Mouse (Mus musculus) spleen, adult 18-20 months (tissue): ENCODE measurements at regions not wholly inside any gene's neighbourhood (a gene's known extent, or its start where the extent isn't known, plus 50 kb on each side); places are given as distances from the start of the nearest gene placed in this dataset.

ENCODE experiments used
- DNase-seq, 2 experiments: peaks; one replicate each; pipeline ENCODE4 v3.0.0; 2022; ENCODE audit warnings: mixed read lengths in 2 of 2

GRCm38 (mm10) chr2:178668451-178668850 lies 238.1 kb downstream of the Cdh26 start:
- DNase-seq = peak in 1 of 2 experiments; percentile 21

GRCm38 (mm10) chr2:178670952-178671351 lies 240.6 kb downstream of the Cdh26 start:
- DNase-seq = no peak

GRCm38 (mm10) chr2:178673621-178674020 lies 243.3 kb downstream of the Cdh26 start:
- no peak for DNase-seq

- DNase-seq = no peak
Observed at GRCm38 (mm10) chr2:178674621-178675020, 244.3 kb downstream of the Cdh26 start.

GRCm38 (mm10) chr2:178676970-178677369 lies 246.6 kb downstream of the Cdh26 start:
- DNase-seq = no peak

GRCm38 (mm10) chr2:178680368-178680767 lies 250.0 kb downstream of the Cdh26 start:
- no peak for DNase-seq

- DNase-seq = no peak
Observed at GRCm38 (mm10) chr2:178684026-178684958, 254.0 kb downstream of the Cdh26 start.

- DNase-seq = no peak
Observed at GRCm38 (mm10) chr2:178685211-178685610, 254.9 kb downstream of the Cdh26 start.

GRCm38 (mm10) chr2:178686167-178686601 lies 255.9 kb downstream of the Cdh26 start:
- DNase-seq = no peak

GRCm38 (mm10) chr2:178688586-178688985 lies 258.3 kb downstream of the Cdh26 start:
- no peak for DNase-seq

- no peak for DNase-seq
Observed at GRCm38 (mm10) chr2:178691190-178691864, 261.0 kb downstream of the Cdh26 start.

GRCm38 (mm10) chr2:178691865-178692228 lies 261.5 kb downstream of the Cdh26 start:
- no peak for DNase-seq

- DNase-seq = no peak
Observed at GRCm38 (mm10) chr2:178692231-178692630, 261.9 kb downstream of the Cdh26 start.

- peak in 1 of 2 experiments; percentile 8 for DNase-seq
Observed at GRCm38 (mm10) chr2:178698648-178699047, 268.3 kb downstream of the Cdh26 start.

- DNase-seq = no peak
Observed at GRCm38 (mm10) chr2:178700825-178701224, 270.5 kb downstream of the Cdh26 start.

- no peak for DNase-seq
Observed at GRCm38 (mm10) chr2:178704510-178704909, 274.2 kb downstream of the Cdh26 start.

GRCm38 (mm10) chr2:178708649-178709048 lies 278.3 kb downstream of the Cdh26 start:
- DNase-seq = no peak

- no peak for DNase-seq
Observed at GRCm38 (mm10) chr2:178709192-178709881, 279.0 kb downstream of the Cdh26 start.

GRCm38 (mm10) chr2:178710001-178710400 lies 279.7 kb downstream of the Cdh26 start:
- no peak for DNase-seq

- no peak for DNase-seq
Observed at GRCm38 (mm10) chr2:178711587-178712080, 281.3 kb downstream of the Cdh26 start.

GRCm38 (mm10) chr2:178712391-178712892 lies 282.1 kb downstream of the Cdh26 start:
- no peak for DNase-seq

- no peak for DNase-seq
Observed at GRCm38 (mm10) chr2:178715500-178716245, 285.3 kb downstream of the Cdh26 start.
